Mouse (Mus musculus): ENCODE measurements around the gene Sumo1. TPM values are rescaled to one million over a fixed set of nuclear protein-coding genes. Genes with fewer than 3 reads are reported as not detected.

Sumo1 gene
- polyA plus RNA-seq, 1 experiment from 2014 or later: 414 TPM

DNA sequence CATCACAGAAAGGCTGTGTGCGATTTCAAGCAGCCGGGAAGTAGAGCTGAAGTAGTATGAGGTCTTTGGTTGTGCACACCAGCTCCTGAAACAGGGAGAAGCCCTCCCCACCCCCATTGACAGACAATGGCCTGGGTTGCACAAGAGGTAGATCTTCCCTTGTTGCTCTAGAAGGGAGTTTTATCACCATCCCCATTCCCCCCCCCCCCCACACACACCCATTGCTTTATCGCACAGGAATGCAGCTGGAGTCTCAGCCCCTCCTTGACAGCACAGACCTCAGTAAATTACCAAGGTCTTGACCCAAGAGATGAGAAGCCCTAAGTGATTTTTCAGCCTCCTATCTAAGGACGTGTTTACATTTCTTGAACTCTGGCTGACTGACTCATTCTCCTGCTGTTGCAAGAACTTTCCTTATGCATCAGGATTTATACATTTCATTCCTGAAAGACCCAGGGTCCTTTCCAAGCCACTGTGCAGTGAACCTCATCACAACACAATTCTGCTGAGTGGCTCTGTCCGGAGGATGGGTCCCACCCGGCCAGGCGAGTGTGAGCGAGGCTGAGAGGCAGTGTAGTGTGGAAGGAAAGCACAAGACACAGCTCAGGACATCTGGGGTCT is 90.4 kb downstream of the Sumo1 start:
- Histone ChIP-seq H3K27ac (peak overlapping the region; percentile 72), H3K4me3 (replicated peaks; ENCODE audit: low read depth, low read length) (no peak overlapping the region), H3K36me3 (ENCODE audit: insufficient read depth, low read length) (no peaks in the 10 kb centered on the region), H3K9me3 (replicated peaks; ENCODE audit: low read length) (no peaks in the 10 kb centered on the region), H3K9ac (ENCODE audit: low read depth, low read length) (no peak overlapping the region), H3K4me2 (ENCODE audit: low read length) (no peak overlapping the region), H3K4me1 (replicated peaks; ENCODE audit: insufficient read depth, low read length) (peaks cover 10% of the 10 kb centered on the region), H3K27me3 (ENCODE audit: insufficient read depth, low read length) (no peaks in the 10 kb centered on the region)
- ATAC-seq (replicated peaks; ENCODE audit: low FRiP score, low read depth) (peak; percentile 83), DNase-seq (ENCODE audit: low spot score) (peak; percentile 90)
- WGBS: 17% methylated on average over 8 of the region's 8 CpGs
- no peak for TF ChIP-seq CTCF (IDR thresholded peaks at IDR 0.05; ENCODE audit: low read depth)

DNA sequence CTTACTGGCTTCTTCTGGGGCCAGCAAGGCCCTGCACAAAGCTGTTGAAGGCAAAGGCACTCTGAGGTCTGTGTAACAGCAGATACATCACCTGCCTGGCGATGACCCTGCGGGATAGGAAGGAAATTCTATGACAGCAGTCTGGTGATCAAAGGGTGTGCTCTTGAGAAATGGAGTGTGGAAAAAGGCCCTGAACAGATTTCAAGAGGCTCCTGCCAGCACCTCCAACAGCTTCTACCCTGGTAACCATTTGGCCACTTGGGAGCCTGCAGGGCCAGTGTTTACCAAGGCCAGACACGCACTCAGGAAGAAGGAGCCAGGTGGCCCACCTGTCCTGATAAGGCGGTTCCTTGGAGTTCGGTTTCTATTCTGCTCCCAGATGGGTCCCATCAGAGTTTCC is 91.3 kb downstream of the Sumo1 start:
- H3K9ac ChIP-seq (ENCODE audit: low read depth, low read length): no peak overlapping the region
- no peak for TF ChIP-seq CTCF (IDR thresholded peaks at IDR 0.05; ENCODE audit: low read depth)
- no peaks in the 10 kb centered on the region for H3K9me3 ChIP-seq (replicated peaks; ENCODE audit: low read length)
- DNase-seq (ENCODE audit: low spot score): no peak
- no peak for ATAC-seq (replicated peaks; ENCODE audit: low FRiP score, low read depth)
- 34% methylated on average over 5 of the region's 5 CpGs for WGBS
- peak overlapping the region; percentile 9; the same call in 1 of the 2 replicates for H3K4me2 ChIP-seq (ENCODE audit: low read length)
- no peaks in the 10 kb centered on the region for H3K27me3 ChIP-seq (ENCODE audit: insufficient read depth, low read length)
- no peaks in the 10 kb centered on the region for H3K36me3 ChIP-seq (ENCODE audit: insufficient read depth, low read length)
- peak overlapping the region; percentile 72 for H3K27ac ChIP-seq
- no peak overlapping the region for H3K4me3 ChIP-seq (replicated peaks; ENCODE audit: low read depth, low read length)
- H3K4me1 ChIP-seq (replicated peaks; ENCODE audit: insufficient read depth, low read length): peaks cover 10% of the 10 kb centered on the region

DNA sequence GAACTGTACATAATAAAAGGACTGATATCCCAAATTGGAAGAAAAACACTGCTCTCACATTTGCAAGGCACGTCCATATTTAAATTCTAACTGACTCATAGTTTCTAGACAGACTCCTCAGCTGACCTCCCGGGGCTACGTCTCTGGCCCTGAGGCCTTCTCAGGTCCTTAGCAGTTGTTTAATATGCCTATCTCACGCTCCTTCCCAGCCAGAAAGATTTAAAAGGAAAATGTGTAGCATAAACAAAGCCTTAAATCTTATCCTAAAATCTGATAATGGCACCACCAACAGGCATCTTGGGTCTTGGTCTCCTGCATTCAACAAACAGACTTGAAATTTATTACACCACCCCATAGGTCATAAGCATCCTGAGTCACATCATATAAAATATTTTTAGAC is 91.9 kb downstream of the Sumo1 start:
- Histone ChIP-seq H3K4me1 (replicated peaks; ENCODE audit: insufficient read depth, low read length) (peaks cover 10% of the 10 kb centered on the region), H3K27ac (no peak overlapping the region), H3K9me3 (replicated peaks; ENCODE audit: low read length) (no peaks in the 10 kb centered on the region), H3K36me3 (ENCODE audit: insufficient read depth, low read length) (no peaks in the 10 kb centered on the region), H3K4me3 (replicated peaks; ENCODE audit: low read depth, low read length) (no peak overlapping the region), H3K4me2 (ENCODE audit: low read length) (no peak overlapping the region), H3K9ac (ENCODE audit: low read depth, low read length) (no peak overlapping the region), H3K27me3 (ENCODE audit: insufficient read depth, low read length) (no peaks in the 10 kb centered on the region)
- 53% methylated on average over 4 of the region's 4 CpGs for WGBS
- TF ChIP-seq CTCF (IDR thresholded peaks at IDR 0.05; ENCODE audit: low read depth): no peak
- ATAC-seq (replicated peaks; ENCODE audit: low FRiP score, low read depth): no peak
- DNase-seq (ENCODE audit: low spot score): peak; percentile 67

DNA sequence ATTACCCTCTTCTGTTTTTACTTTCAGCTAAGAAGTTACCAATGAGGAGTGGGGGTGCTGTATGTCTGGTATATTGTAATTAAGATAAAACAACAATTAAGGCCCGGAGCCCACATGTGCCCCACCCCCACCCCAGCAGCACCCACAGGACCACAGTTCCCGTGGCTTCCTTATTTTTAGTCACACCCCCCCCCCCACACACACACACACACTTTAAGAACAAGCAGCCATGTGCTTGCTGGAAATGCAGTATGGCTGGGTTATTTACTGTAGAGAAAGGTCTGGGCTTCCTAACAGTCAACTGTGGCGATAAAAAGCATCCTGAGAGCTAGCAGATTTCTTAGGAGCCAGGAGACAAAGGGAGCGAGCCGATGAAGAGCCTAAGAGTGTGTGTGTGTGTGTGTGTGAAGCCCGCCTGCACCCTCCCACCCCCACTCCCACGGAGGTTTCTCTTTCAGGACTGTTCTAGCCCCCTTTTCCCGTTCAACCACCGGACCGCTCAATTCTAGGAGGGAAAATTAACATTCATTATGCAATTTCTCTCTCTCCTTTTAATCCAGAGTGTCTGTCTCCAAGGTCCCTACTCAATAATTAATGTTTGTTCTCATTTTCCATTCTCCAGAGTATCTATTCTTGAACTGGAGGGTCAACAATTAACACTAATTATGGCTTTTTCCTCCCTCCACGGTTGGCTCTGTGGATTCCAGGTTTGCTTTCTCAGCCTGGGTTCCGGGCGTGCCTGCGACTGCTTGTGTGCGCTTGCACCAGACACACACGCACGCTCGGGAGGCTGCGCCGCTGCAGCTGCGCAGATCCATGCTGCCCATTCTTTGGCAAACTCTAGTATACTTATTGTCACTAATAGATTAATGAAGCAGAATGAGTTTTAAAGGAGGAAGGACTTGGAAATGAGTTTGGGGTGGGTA is 96.1 kb downstream of the Sumo1 start:
- TF ChIP-seq CTCF (IDR thresholded peaks at IDR 0.05; ENCODE audit: low read depth): no peak
- Histone ChIP-seq H3K27ac (no peak overlapping the region), H3K4me2 (ENCODE audit: low read length) (peak overlapping the region; percentile 45), H3K4me3 (replicated peaks; ENCODE audit: low read depth, low read length) (no peak overlapping the region; the same call in 1 of the 2 replicates), H3K36me3 (ENCODE audit: insufficient read depth, low read length) (no peaks in the 10 kb centered on the region), H3K9ac (ENCODE audit: low read depth, low read length) (no peak overlapping the region), H3K4me1 (replicated peaks; ENCODE audit: insufficient read depth, low read length) (peaks cover 4% of the 10 kb centered on the region), H3K9me3 (replicated peaks; ENCODE audit: low read length) (no peaks in the 10 kb centered on the region), H3K27me3 (ENCODE audit: insufficient read depth, low read length) (no peaks in the 10 kb centered on the region)
- DNase-seq (ENCODE audit: low spot score) (peak; percentile 44), ATAC-seq (replicated peaks; ENCODE audit: low FRiP score, low read depth) (0 out of 2 replicates have a peak, but pooled peaks have one; percentile 43)
- 28% methylated on average over 21 of the region's 21 CpGs for WGBS

DNA sequence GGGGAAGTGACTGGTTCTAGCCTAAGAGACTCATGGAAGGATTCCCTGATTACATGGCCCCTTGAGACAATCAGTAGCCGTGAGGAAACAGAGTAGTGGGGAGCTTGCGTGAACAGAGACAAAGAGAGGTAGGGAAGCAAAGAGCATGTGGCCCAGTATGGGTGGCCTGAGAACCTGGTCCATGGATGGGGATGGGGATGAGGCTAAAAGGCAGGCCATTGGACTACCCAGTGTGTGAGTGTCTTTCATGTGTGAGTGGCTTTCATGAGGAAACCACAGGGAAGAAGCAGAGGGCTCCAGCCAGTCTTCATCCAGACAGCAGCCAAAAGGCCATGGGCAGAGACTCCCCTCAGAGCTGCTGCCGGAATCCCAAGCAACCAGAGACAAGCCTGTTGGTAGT is 96.8 kb downstream of the Sumo1 start:
- H3K27me3 ChIP-seq (ENCODE audit: insufficient read depth, low read length): no peaks in the 10 kb centered on the region
- H3K9me3 ChIP-seq (replicated peaks; ENCODE audit: low read length): no peaks in the 10 kb centered on the region
- no peak overlapping the region for H3K4me2 ChIP-seq (ENCODE audit: low read length)
- ATAC-seq (replicated peaks; ENCODE audit: low FRiP score, low read depth) (no peak), DNase-seq (ENCODE audit: low spot score) (no peak)
- H3K4me3 ChIP-seq (replicated peaks; ENCODE audit: low read depth, low read length): no peak overlapping the region
- 87% methylated on average over 3 of the region's 3 CpGs for WGBS
- H3K36me3 ChIP-seq (ENCODE audit: insufficient read depth, low read length): no peaks in the 10 kb centered on the region
- H3K9ac ChIP-seq (ENCODE audit: low read depth, low read length): no peak overlapping the region
- no peaks in the 10 kb centered on the region for H3K4me1 ChIP-seq (replicated peaks; ENCODE audit: insufficient read depth, low read length)
- H3K27ac ChIP-seq: no peak overlapping the region
- no peak for TF ChIP-seq CTCF (IDR thresholded peaks at IDR 0.05; ENCODE audit: low read depth)

DNA sequence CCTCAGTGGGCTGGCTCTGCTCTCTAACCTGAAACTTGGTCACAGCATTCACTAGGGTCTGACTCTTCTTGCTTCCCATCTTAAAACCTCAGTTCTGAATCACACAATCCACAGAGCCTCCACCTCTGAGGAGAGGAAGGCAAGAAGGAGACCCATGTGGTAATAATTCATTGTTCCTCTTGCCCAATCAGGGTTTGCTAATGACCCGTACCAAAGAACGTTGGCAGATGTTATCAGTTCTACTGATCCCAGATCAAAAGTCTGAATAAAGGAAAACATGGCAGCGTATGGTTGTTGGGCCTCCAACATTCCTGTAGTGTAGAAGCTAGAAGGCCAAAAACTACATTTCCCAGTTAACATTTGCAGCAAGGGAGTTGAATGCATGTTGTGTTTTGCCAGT is 99.1 kb downstream of the Sumo1 start:
- Histone ChIP-seq H3K4me2 (ENCODE audit: low read length) (no peak overlapping the region), H3K27ac (no peak overlapping the region), H3K36me3 (ENCODE audit: insufficient read depth, low read length) (no peaks in the 10 kb centered on the region), H3K9ac (ENCODE audit: low read depth, low read length) (no peak overlapping the region), H3K9me3 (replicated peaks; ENCODE audit: low read length) (no peaks in the 10 kb centered on the region), H3K4me3 (replicated peaks; ENCODE audit: low read depth, low read length) (no peak overlapping the region), H3K27me3 (ENCODE audit: insufficient read depth, low read length) (no peaks in the 10 kb centered on the region), H3K4me1 (replicated peaks; ENCODE audit: insufficient read depth, low read length) (no peaks in the 10 kb centered on the region)
- no peak for TF ChIP-seq CTCF (IDR thresholded peaks at IDR 0.05; ENCODE audit: low read depth)
- 65% methylated on average over 3 of the region's 3 CpGs for WGBS
- DNase-seq (ENCODE audit: low spot score): no peak
- no peak for ATAC-seq (replicated peaks; ENCODE audit: low FRiP score, low read depth)
